Mouse (Mus musculus) C2C12 (cell line): ENCODE data around the gene Map2k1.

Experiments
- CTCF ChIP-seq: IDR thresholded peaks from one replicate; pipeline ENCODE4 v1.5.1; 2011; ENCODE audit not compliant: control insufficient read depth, insufficient read depth, insufficient read length
- MYOG ChIP-seq: IDR thresholded peaks from one replicate; pipeline ENCODE4 v1.6.1; 2011; ENCODE audit not compliant: control insufficient read depth, insufficient read length; ENCODE audit errors: extremely low read depth

DNA sequence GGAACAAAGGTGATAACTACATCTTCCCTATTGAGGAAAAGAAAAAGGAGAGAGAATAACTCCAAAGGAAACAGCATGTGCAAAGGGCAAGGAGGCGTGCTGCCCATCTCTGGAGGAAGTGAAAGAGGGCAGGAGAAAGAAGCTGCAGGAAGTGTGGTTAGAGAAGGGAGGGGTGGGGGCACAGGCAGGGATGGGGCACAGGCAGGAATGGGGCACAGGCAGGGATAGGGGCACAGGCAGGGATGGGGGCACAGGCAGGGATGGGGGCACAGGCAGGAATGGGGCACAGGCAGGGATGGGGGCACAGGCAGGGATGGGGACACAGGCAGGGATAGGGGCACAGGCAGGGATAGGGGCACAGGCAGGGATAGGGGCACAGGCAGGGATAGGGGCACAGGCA lies 4.1 kb downstream of the Map2k1 start:
- TF ChIP-seq CTCF (no peak), MYOG (no peak)
